Mouse (Mus musculus): Measurements from ENCODE around the gene Commd3.

The Commd3 gene

DNA sequence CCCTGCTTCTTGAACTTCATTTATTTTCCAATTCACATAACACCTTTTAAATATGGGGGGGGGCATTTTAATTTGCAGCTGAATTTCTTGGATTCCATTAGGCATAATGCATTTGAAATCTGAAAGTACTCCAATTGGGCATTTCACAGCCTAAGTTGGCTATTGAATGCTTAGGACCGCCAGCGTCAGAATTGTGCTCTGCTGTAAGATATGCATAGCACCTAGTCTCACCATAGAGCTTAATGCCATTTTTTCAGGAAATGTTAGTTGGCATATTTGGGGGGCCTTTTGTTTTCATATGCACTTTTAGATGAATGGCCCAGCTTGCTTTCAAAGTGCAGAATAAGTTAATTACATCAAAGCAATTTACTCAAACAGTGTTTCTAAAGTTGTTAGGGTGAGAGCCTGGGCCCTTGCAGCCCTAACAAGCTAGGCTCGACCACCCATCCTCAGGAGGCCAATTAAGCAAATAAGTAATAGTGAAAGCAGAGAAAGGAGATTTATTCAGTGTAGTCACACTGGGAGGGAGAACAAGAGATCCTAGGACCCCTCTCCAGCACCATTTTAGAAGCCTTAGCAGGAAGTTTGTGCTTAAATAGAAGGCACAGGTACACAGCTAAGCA, 50.1 kb downstream of the Commd3 start:
- in situ Hi-C loops (cut with MseI, MboI): no loop called here

- in situ Hi-C loops (cut with MseI, MboI): no loop called here
Measured at GRCm38 (mm10) chr2:18724462-18724861, 52.3 kb downstream of the Commd3 start.
